Mouse (Mus musculus): Measurements from ENCODE around the gene C1ql4.
A peak's percentile ranks its signal among the peaks of the same experiment; 100 is the strongest.

C1ql4 gene

DNA sequence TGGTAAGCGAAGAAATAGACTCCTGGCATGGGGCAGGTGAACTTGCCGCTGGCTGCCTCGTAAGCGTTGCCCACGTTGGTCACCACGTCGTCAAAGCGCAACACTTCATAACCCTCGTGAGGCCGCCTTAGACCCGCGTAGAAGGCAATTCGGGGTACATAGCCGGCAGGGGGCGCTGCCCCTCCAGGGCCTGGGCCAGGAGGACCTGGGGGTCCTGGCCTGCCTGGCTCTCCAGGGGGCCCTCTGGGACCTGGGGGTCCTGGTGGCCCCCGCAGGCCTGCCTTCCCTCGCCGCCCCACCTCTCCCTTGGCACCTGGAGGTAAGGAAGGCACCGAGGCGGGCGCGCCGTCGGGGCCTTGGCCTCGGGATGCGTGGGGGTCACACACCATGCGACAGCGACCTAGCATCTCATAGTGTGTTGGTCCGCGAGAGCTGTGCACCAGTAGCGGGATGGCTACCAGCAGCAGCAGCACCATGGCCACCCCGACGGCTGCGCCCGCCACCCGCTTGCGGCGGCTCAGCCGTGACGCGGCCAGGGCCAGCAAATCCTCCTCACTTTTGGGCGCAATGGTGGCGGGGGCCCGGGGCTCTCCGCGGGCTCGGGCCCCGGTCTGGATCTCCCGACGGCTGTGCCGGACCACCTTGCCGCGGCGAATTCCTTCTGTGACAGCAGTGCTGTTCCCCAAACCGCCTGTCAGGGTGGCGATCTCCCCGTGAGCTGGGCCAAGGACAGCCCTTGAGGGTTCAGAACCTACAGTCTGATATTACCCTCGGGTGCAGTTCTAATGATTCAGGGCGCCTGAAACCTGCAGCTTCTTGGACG lies at the start of gene C1ql4:
Gene C1ql4 (minus strand): TSS at position 565 of the 823 bp plus-strand sequence.
- peak; percentile 57 for DNase-seq (ENCODE audit: low spot score)

DNA sequence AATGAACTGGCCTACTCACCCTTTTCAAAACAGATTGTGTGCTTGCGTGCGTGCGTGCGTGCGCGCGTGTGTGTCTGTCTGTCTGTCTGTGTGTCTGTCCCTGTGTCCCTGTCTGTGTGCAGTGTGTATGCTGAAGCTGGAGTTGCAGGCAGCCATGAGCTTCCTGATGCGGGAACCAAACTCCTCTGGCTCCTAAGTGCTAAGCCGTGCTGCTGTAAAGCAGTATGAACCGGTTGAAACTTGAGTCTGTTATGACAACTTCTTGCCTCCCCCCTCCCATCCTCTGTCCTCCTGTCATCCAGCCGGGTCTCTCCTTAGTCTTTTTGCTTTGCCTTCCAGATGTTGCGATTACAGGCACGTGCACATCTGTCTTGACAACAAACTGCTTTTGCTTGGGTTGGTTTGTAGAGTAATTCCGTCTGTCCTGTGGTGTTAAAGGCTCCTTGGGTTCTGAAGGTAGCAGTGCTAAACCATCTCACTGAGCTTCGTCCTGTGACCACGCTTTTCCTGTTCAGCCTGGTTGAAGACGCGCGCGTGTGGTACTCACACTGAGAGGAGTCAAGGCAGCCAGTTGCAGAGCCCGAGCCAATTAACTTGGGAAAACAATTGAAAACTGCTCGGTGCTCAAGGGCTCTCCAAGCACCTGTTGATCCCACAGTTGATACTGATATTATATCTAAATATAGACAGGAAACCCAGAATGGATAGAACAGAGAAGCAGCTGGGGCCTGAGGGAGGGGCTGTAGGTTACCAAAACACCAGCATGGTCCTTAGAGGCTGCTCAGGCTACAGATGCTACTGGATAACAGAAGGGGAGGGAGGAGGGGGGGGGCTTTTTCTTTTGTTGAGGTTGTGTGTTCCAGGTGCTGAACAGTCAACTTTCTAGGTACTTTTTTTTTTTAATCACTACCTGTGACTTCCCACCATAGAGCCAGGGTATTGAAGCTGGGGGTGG lies 42.6 kb upstream of the C1ql4 start:
- peak; percentile 62 for DNase-seq (ENCODE audit: low spot score)

DNA sequence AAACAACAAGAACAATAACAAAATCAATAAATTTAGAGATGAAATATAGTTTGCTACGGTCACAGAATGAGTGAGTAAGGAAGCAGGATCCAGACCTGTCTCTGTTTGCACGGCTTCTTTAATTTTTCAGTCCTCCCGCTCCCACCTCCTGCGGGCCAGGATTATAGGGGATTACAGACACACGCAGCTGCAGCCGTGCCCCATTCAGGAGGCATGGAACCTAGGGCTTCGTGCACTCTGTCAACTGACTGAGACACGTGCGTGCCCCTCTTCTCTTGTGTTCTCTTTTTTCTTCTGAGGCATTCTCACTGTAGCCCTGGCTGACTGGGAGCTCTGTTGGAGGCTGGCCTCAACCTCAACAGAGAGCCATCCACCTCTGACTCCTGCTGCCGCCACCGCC lies 41.8 kb upstream of the C1ql4 start:
- no peak for DNase-seq (ENCODE audit: low spot score)

DNA sequence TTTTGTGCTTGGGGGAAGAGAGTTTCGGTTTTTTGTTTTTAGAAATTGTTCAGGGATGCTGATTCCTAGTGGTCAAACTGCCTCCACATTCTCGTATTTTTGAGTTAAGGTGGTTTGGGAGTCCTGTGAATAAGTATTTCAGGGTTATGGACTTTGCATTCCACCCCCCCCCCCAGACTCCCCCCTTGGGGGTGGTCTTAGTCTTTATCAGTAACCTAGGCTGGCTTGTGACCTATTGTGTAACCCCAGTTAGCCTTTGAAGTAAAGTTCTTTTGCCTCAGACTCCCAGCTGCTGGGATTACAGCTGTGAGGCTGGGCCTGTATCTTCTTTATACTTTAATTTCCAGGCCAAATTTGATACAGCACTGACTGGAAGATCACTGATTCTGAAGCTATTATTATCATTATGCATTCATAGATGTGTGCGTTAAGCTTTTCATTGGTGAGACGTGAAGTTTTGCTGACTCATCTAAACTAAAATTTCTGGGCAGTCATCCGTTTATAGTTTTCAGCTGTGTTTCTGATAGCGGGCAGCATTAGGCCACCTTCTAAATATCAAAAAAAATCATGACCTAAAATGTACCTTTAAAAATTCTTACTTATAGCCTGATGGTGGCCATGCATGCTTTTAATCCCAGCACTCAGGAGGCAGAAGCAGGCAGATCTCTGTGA lies 40.4 kb upstream of the C1ql4 start:
- peak; percentile 32 for DNase-seq (ENCODE audit: low spot score)

DNA sequence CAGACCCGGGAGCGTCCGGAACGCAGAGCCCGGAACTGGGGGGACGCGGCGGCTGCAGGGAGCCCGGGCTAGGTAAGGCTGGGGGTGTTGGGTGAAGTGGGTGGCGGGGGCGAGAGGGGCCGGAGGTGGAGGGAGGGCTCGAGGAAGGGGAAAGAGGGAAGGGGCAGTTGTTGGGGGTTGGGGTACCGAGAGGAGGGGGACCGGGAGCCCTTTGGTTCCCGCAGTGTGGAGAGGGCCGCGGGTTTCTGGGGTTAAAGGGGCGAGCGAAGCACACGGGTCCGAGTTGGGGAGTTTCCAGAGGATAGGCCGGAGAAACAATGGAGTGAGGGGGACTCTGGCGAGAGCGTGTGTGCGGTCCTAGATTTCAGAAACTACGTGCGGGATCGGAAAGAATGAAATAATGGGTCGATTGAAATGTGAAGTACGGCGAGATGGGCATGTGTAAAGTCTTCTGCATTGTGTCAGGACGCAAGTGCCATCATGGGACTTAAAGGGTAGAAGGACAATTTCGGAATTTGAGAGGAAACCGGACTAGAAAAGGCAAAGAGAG lies 39.3 kb upstream of the C1ql4 start:
- DNase-seq (ENCODE audit: low spot score): peak; percentile 72

DNA sequence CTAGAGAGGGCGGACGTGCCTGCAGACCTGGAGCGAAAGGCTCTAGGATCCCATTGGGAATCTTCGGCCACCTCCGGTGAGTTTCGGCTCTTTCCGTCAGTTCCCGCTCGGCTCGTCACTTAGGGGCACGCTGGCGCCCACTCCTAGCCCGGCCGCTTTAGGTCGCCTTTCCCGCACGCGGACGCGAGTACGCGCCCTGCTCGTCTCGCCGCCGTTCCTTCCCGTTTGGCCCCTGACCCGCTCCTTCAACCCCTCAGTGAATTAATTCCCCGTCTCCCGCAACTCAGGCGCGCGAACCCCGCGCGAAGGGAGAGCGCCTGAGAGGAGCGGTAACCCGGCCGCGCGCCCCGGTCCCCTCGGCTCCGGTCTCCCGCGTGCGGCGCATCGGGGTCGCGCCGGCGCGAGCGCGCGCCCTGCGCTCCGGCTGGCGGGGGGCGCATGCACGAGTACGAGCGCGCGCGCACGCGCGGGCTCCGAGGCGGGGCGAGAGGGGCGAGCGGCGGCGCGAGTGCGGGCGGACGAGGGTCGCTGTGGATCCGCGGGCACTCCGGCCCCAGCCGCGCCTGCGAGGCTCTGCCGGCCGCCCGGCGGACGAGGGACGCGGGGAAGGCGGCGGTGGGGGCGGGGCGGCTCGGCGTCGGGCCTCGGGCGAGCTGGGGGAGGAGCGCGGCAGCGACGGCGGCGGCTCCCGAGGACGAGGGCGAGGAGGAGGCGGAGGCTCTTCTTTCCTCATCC lies 38.6 kb upstream of the C1ql4 start:
- peak; percentile 96 for DNase-seq (ENCODE audit: low spot score)

DNA sequence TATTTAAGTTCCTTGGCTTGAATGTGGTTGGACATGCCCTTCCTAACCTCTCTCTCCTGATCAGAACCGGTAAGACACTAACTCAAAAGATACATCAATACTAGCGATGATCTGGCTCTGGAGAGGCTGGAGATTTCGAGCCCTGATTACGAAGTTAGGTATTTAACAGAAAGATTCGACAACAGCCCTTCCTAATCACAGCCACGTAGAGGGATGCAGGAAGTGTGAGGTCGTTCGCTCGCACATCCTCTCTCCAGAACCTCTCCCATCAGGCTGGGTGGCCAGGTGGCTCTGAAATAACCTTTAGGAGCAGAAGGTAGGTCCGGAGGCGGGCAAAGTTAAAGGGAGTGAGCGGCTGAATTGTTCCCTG lies 38.1 kb upstream of the C1ql4 start, which contains the start of gene Spats2:
Gene Spats2 (plus strand): TSS at position 206 of the 370 bp plus-strand sequence.
- DNase-seq (ENCODE audit: low spot score): no peak

DNA sequence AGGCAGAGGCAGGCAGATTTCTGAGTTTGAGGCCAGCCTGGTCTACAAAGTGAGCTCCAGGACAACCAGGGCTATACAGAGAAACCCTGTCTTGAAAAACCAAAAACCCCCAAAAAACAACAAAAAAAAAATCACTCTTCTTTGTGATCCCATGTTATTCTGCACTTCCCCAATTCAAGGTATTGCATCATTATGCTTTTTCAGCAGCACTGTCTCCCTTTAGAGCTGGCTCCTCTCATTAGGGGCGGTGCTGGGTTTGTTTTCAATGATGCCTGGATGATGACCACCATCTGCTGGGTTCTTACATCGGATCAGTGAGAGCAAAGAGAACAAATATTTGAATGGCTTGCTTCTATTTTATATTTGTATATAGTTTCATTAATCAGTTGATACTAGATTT lies 35.0 kb upstream of the C1ql4 start:
- no peak for DNase-seq (ENCODE audit: low spot score)

DNA sequence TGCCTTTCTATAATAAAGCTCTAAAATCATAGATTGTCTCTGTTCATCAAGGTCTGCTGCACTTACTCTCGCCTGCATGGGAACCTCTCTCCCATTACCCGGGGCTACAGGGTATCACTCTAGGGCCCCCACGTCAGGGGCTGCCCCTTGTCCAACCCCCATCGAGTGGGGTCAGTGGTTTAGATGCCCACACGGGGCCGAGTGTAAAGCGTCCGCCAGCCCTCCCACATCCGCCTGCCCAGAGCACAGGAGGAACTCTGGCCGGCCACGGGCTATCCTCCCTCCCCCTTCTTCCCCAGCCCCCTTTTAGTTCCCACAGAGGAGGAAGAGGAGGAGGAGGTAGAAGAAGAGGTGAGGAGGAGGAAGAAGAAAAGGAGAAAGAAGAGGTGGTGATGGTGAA lies 33.2 kb upstream of the C1ql4 start:
- DNase-seq (ENCODE audit: low spot score): no peak

DNA sequence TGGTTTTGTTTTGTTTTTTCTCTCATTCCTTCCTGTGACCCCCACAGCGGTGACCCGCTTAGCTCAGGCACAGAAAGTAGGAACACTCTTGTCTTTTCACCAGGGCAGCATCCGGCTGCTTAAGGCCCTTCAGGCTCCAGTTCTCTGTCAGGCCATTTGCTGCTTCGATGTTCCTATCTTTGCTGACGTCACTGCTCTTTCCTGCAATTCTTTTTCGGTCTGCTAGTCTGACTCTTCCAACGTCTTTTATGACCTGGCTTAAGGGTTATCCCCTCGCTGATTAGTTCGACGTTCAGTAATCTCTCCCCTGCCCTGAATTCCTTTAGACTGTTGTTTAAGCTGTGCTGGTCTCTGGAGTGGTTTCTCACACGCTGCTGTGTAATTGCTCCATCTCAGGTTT lies 28.9 kb upstream of the C1ql4 start:
- DNase-seq (ENCODE audit: low spot score): no peak

DNA sequence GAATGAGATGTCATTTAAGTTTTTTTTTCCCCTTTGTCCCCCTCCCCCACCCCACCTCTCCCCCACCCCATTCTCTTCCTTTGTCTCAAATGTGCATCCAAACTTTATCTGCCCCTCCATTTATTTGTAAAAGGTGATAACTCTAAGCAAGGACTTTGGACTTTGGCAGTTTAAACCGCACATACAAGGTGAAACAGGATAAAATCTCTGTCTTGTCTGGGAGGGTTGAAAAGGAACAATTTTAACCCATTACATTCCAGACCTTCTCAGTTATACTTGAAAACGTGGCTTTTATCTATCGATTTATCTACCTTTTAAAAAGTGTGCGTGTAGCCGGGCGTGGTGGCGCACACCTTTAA lies 27.4 kb upstream of the C1ql4 start:
- no peak for DNase-seq (ENCODE audit: low spot score)

DNA sequence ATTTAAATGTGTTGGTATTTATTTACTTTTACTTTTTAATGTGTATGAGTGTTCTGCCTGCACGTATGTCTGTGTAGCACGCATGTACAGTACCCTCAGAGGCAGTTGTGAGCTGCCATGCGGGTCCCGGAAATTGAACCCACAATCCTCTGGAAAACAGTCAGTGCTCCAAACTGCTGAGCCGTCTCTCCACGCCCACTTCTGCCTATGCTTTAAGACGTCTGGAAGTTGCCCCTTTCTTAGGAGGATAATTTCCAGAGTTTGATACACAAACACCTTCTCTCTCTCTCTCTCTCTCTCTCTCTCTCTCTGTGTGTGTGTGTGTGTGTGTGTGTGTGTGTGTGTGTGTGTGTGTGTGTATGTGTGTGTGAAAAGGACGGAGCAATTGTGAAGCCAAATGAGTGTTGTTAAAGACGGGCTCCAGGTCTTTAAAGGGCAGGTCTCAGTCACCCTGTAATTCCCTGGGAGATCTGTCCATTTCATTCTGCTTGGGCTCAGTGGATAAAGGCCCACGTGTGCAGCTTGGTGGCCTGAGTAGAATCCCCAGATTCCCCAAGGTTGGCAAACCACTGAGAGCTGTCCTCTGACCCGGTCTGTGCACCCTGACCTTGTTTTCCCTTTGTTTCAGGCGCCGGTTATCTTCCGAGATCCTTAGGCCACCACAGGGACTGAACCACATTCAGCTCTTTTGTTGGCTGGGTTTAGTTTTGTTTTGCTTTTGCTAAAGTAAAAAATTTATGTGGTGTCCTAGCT lies 26.9 kb upstream of the C1ql4 start:
- no peak for DNase-seq (ENCODE audit: low spot score)

DNA sequence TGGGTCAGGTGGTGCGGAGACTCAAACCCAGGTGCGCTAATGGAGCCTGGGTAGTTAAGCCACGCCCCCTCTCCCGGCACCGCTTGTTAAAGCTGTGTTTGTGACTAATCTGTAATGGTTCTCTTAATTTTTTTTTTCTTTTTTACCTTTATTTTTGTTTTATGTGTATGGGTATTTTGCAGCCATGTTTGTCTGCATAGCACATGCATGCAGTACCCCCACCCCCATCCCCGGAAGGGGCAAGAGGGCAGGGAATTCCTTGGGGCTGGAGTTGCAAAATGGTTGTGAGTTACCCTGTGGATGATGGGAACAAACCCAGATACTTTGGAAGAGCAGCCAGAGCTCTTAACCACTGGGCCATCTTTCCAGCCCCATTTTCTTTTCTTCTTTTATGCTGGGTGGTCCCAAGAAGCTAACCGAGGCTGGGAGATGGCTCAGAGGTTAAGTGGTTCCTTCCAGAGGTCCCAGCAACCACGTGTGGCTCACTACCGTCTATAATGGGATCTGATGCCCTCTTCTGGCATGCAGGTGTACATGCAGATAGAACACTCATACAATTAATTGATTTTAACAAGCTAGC lies 25.9 kb upstream of the C1ql4 start:
- peak; percentile 71 for DNase-seq (ENCODE audit: low spot score)

DNA sequence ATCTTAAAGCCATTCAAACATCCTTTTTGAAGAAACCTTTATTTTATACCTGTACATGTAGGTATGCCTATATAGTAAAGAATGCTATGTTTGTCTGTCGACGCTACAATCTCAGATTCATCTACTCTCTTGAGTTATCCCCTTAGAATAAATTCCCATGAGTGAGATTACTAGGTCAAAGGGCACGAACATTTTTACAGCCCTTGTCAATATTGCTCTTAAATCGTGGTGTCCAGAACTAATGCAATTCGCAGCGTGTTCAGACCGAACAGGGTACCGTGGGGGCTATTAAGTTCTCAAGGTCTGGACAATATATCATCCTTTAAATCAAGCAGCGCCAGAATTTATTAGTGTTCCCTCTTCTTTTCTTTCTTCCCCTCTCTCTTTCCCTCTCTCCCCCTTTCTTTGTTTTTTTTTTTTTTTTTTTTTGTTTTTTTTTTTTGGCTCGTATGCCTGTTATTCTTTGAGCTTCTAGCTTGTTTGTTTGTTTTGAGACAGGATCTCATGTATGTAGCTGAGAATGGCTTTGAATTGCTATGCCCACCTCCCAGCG lies 25.3 kb upstream of the C1ql4 start:
- DNase-seq (ENCODE audit: low spot score): peak; percentile 63

DNA sequence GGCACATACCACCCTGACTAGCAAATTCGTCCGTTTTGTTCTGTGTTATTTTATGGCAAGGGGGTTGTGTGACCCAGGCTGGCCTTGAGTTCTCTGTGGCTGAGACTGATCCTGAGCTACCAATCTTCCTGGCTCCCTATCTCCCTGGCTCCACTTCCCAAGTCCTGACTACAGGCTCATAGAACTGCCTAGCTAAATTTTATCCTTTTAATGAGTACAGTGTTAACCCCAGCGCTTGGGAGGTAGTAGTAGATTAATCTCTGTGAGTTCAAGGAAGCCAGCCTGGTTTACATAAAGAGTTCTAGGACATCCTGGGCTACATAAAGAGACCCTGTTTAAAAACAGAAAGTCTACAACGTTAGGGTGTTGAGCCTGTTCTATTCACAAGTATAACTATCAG lies 24.2 kb upstream of the C1ql4 start:
- no peak for DNase-seq (ENCODE audit: low spot score)

DNA sequence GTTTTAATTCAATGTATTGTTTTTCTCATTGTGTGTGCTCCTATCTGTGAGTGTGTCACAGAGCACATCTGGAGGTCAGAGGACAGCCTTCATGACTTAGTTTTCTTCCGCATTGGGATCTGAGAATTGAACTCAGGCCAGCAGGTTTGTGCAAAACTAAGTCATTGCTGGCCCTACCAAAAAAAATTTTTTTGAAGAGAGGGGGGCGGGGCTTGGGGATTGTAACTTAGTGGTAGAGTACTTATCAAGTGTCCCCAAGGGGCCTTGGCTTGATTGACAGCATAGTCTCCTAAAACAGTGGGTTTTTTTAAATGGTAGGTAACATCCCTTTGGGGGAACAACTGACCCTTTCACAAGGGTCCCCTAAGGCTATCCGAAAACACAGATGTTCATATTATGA lies 23.5 kb upstream of the C1ql4 start:
- DNase-seq (ENCODE audit: low spot score): no peak

DNA sequence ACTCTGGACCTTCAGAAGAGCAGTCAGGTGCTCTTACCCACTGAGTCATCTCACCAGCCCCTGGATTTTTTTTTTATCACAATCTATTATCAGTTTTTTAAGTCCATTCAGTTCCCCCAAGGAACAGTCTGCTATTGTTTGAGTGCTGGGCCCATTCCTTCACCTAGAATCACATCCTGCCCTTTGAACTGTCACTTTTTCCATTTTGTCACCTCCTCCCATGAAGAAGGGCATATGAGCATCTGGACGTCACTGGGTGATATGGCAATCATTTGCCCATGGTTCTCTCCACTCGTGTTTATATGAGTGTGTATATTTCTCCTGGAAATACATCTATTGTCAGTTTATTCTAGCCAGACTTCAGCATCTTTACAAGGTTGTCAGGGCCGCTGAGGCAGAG lies 20.2 kb upstream of the C1ql4 start:
- DNase-seq (ENCODE audit: low spot score): no peak

DNA sequence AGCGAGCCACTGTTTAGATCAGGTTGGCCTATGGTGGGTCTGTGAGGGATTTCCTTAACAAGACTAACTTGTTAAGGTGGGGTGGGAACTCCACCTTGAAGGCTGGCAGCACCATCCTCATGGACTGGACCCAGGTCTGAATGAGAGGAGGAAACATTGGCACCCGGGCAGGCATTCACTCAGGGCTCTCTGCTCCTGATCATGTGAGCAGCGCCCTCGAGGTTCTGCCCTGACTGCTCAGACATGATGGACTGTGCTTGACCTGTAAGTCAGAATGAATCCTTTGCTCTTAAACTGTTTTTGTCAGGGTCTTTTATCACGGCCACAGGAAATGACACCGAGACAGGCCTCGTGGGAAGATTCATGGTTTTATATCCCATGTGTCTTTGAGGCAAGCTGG lies 17.6 kb upstream of the C1ql4 start:
- no peak for DNase-seq (ENCODE audit: low spot score)

DNA sequence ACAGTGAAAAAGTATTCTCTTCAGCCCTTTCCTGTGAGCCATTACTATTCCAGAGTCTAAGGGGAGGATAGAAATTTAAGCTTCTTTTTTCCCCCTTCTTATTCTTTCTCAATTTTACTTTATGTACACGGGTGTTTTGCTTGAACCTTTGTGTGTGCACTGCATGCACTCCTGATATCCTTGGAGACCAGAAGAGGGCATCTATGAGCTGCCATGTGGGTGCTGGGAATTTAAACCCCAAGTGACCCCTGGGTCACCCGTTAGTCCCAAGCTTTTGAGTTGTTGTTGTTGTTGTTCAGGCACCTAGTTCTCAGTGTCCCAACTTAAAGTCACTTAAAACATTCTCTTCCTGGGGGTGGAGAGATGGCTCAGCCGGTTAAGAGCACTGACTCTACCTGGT lies 12.4 kb upstream of the C1ql4 start:
- no peak for DNase-seq (ENCODE audit: low spot score)

DNA sequence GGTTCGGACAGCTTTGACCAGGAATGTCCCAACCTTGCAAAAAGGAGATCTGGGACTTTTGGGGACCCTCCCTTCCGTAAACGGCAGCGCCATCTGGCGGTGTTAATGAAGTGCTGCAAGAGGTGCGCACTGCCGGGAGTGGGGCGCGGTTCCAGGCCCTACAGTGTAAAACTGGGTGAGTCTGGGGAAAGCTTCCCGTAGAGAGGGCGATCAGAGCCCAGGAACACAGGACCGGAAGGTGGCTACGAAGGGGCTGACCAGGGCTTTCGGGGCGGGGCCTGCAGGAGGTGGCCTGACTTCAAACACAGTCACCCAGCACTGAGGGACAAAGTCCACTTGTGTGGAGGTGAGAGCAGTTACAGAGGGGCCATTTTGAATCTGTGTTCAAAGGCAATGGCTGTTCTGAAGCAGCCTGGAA lies 11.5 kb upstream of the C1ql4 start:
- DNase-seq (ENCODE audit: low spot score): peak; percentile 80

Measured in embryo, embryonic 10.5 days (tissue).